Mouse (Mus musculus) kidney, postnatal 25 days (tissue): Measurements from ENCODE around the gene Hist1h3a.

Source experiments
- DNase-seq, 2 experiments: peaks; one replicate each; pipeline ENCODE4 v3.0.0; 2021; ENCODE audit warnings: mixed read lengths in 2 of 2

Gene Hist1h3a

GRCm38 (mm10) chr13:23757921-23758320 is 4.3 kb downstream of the Hist1h3a start:
- no peak for DNase-seq

GRCm38 (mm10) chr13:23757211-23757773 is 4.9 kb downstream of the Hist1h3a start:
- DNase-seq = no peak

- peak; percentile 91 to 94 for DNase-seq
These were observed 5.4 kb downstream of the Hist1h3a start, which contains the start of gene Hist1h4b for GRCm38 (mm10) chr13:23756790-23757189. TSS of gene Hist1h4b (plus strand) at chr13:23757013.

- no peak for DNase-seq
These were observed 7.2 kb downstream of the Hist1h3a start for GRCm38 (mm10) chr13:23755000-23755399.

GRCm38 (mm10) chr13:23753314-23754078 is 8.7 kb downstream of the Hist1h3a start:
- no peak for DNase-seq

- no peak for DNase-seq
These were observed 9.4 kb downstream of the Hist1h3a start for GRCm38 (mm10) chr13:23752742-23753172.

GRCm38 (mm10) chr13:23752067-23752741 is 10.0 kb downstream of the Hist1h3a start, which contains the start of gene Hist1h3b:
TSS of gene Hist1h3b (plus strand) at chr13:23752267.
- peak; percentile 90 to 94 for DNase-seq

- no peak for DNase-seq
These were observed 10.7 kb downstream of the Hist1h3a start for GRCm38 (mm10) chr13:23751478-23751956.

GRCm38 (mm10) chr13:23750839-23751477 is 11.2 kb downstream of the Hist1h3a start, which contains the start of gene Hist1h2ab:
TSS of gene Hist1h2ab (plus strand) at chr13:23751126.
- DNase-seq = peak in 1 of 2 experiments; percentile 52

GRCm38 (mm10) chr13:23749563-23750121 is 12.5 kb downstream of the Hist1h3a start:
- DNase-seq = no peak

GRCm38 (mm10) chr13:23747892-23748288 is 14.3 kb downstream of the Hist1h3a start:
- no peak for DNase-seq

GRCm38 (mm10) chr13:23747081-23747891 is 14.9 kb downstream of the Hist1h3a start:
- no peak for DNase-seq

- peak; percentile 42 to 72 for DNase-seq
These were observed 15.7 kb downstream of the Hist1h3a start, which contains the start of gene Hist1h2bb for GRCm38 (mm10) chr13:23746201-23747080. TSS of gene Hist1h2bb (plus strand) at chr13:23746734.

- DNase-seq = peak; percentile 89 to 94
These were observed 16.6 kb downstream of the Hist1h3a start, which contains the start of gene Hist1h3c for GRCm38 (mm10) chr13:23745381-23746161. TSS of gene Hist1h3c (minus strand) at chr13:23745602.

- DNase-seq = no peak
These were observed 17.5 kb downstream of the Hist1h3a start for GRCm38 (mm10) chr13:23744421-23745380.

GRCm38 (mm10) chr13:23743963-23744362 is 18.2 kb downstream of the Hist1h3a start:
- no peak for DNase-seq

- DNase-seq = no peak
These were observed 19.0 kb downstream of the Hist1h3a start for GRCm38 (mm10) chr13:23743215-23743614.

GRCm38 (mm10) chr13:23742007-23742406 is 20.2 kb downstream of the Hist1h3a start:
- DNase-seq = no peak
